Mouse (Mus musculus): ENCODE measurements at regions not wholly inside any gene's neighbourhood (a gene's known extent, or its start where the extent isn't known, plus 50 kb on each side); places are given as distances from the start of the nearest gene placed in this dataset.

DNA sequence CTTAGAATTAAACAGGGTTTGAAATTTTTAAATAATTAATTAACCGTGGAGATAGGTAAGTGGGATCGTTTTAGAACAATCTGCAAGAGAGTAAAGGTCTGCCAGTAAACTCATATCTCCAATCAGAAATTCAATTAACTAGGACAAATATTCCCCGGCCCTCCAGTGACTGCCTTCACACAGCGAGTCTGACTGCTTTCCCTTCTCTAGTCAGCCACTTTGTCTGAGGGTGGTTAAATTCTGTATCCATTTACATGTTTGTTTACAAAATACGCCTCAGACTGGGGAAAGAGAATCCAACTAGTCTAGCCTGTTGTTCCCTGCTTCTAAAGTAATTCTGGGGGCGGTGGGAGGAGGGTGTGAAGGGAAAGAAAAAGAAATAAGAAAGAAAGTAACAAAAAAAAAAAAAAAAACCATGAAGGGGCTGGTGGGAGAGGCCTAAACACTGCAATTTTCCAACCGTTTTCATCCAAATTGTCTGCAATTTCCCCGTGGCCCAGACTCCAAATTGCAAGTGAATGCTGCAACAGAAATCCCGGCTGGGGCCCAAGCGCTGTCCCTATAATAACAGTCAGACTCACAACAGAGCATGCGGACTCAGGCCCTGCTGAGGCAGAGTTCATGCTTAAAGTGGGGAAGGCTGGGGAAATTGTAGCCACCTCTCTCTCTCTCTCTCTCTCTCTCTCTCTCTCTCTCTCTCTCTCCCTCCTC lies 336.3 kb downstream of the Gm9195 start:
- no peak for TF ChIP-seq GATA1 (IDR thresholded peaks at IDR 0.05; ENCODE audit: low read length)

DNA sequence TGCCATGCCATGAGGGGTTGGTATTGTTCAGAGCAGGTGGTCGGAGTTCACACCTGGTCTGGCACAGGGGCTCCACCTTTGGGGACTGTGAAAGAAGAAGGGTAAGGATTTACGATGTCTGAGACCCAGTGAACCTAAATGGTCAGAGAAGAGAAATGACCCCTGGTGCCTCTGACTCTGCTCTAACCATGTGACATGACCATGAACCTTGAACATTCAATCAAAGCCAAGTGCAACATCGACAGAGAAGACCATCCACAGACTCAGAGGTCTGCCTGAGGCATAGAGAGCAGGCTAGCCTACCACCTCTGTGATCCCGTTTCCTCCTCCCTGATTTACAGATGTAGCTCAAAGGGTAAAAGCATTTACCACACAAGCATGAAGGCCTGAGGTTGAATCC lies 340.0 kb downstream of the Gm9195 start:
- TF ChIP-seq GATA1 (IDR thresholded peaks at IDR 0.05; ENCODE audit: low read length): no peak

DNA sequence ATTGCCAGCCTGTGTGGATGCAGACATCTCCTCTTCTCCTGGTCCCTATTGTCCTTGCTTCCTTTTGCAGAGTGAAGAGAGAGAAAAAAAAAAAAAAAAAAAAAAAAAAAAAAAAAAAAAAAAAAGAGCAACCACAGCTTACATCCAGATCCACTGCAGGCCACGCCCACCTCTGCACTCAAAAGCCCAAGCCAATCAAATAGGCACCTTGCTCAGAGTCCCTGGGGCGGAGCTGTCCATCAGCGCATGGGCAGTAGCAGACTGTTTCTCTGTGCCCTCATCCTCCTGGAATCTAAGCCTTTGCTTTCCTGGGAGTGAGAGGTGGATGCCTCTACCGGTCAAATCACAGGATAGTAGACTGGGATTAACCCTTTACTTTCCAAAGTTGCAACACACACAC lies 342.2 kb downstream of the Gm9195 start:
- no peak for TF ChIP-seq GATA1 (IDR thresholded peaks at IDR 0.05; ENCODE audit: low read length)

DNA sequence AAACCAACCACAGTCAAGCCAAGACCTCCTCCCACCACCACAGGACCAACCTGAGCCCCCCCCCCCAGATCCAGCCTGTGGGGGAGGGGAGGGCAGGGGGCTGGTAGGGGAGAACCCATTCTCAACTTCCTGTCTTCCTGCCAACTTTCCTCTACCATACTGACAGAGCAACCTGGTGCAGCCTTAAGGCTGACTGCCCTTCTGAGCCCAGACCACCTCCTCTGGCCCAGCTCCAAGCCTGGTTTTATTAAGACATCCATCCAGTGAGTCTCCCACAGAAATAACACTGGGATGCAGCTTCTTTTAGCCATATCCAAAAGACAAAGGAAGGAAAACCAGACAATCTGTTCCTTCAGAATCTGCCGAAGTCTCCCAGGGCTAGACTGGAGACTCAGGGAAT lies 342.8 kb downstream of the Gm9195 start:
- no peak for TF ChIP-seq GATA1 (IDR thresholded peaks at IDR 0.05; ENCODE audit: low read length)

DNA sequence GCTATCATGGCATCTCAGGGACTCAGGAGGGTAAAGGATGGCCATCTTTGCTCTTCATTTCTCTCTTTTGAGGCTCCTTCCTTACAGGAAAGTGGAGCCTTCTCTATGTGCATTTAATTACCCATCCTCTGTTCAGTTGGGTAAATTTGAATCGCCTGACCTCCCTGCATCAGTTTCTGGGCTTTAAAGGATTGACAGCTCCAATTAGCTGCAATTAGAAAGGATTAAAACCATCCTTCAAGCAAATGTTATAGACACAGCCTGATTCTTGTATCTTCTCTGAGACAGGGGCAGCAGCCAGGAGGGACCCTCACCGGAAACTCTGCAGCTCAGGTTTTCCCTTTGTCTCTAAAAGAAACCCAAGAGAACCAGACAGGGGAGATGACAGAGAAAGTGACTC lies 345.3 kb downstream of the Gm9195 start:
- TF ChIP-seq GATA1 (IDR thresholded peaks at IDR 0.05; ENCODE audit: low read length): no peak

DNA sequence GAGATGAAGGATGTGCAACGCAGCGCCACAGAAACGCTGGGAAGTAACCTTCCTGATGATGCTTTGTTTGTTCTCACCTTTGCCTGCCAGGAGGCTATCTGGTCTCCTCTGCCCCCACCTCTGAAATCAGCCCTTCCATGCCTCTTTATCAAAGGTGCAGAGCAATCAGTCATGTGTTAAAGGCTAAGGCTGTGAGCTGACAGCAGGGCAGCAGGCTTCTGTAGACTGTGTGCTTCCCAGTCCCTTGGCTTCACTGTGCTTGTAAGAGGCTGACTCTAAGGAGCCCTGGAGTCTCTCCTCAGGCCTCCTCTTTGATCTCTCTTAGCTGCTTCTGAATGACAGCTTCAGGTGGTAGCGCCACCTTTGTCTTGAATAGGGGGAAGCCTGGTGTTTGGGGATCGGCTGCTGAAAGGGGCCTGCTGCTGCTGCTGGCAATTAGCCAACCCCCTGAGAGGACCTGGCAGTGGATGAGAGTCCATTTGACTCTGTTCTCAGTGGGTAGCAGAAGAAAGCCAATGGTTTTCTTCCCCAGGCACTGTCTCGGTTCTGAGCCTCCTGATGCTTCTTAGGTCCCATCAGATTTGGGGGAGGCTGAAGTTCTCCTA lies 348.7 kb downstream of the Gm9195 start:
- no peak for TF ChIP-seq GATA1 (IDR thresholded peaks at IDR 0.05; ENCODE audit: low read length)

DNA sequence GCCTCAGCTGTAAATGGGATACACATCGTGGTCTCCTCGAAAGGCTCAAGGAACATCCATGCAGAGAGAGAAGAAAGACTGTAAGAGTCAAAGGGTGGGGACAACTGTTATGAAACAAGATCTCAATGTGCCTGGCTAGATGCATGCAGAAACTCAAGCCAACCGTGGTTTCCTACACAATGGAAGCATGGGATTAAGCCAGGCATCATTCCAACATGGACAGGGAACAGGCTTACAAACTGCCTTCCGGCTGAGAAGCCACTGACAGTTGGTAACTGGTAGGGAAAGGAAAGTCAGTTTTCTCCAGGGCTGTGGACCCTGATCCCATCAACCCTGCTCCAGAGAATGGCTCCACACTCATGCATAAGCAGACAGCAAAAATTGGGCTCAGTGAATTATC lies 350.5 kb downstream of the Gm9195 start:
- no peak for TF ChIP-seq GATA1 (IDR thresholded peaks at IDR 0.05; ENCODE audit: low read length)

DNA sequence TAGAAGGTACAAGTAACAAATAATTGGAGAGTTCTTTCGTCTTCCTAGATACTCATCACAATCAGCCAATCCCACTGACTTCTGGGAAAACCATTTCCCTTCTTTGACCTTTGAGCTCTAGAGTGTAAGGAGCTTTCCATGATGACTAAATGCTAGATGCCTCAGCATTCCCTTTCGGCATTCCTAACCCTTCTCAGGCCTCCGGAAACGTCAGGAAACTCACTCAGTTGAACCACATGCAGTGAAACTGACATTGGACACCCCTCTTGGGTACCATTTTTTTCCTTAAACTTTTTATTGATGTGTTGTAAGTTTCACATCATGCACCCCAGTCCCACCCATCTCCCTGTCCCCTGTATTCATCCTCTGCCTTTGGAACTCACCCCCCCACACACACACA lies 361.5 kb downstream of the Gm9195 start:
- no peak for TF ChIP-seq GATA1 (IDR thresholded peaks at IDR 0.05; ENCODE audit: low read length)

DNA sequence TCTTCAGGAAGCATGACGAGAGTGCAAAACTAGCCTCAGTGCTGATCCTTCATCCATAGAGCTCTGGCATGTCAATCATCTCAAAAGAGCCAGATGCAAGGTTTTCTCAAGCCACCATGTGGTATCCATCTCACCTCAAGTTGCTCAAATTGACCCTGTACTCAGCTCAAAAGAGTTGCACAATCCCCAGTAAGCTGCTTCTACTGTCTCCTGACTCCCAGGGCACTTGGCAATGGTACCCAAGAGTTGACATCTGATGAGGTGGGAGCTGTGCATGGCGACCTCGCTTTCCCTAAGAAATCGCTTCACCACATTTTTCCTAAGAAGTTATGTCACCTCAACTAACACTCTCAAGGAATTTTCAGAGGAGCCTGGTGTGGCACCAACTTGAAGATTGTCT lies 369.9 kb downstream of the Gm9195 start:
- no peak for TF ChIP-seq GATA1 (IDR thresholded peaks at IDR 0.05; ENCODE audit: low read length)

DNA sequence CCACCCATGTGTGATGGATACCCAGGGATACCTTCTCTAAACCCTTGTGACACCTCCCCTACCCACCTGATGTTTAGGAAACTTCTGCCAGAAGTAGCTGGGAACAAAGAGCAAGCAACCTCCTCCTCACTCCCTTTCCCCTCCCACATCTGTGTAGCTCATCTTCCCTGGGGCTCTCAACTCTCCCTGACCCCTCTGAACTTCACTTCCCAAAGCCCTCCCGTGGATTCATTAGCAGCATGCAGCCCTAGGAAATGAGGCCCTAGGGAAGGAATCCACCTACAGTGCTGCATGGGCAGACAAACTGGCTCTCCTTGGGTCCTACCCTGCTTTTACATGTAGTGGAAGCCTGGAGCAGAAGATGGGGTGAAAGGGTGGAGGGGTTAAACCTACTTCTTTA lies 370.6 kb downstream of the Gm9195 start:
- no peak for TF ChIP-seq GATA1 (IDR thresholded peaks at IDR 0.05; ENCODE audit: low read length)

DNA sequence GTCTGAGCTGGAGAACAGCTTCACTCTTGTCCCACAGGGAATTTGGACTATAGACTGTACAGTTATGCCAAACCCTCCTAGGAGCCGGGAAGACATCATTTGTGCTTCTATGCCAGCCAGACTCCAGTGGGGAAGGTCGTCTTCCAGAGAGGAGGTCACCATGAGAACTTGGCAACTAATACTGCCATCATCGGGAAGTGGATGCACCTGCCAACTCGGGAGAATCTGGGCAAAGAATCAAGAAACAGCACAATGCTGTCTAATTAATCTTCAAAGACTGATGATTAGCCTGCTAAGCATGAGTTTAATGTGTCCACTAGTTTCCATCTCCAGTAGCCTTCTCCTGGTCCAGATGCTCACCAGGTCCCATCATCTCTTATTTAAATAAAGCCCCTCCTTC lies 374.8 kb downstream of the Gm9195 start:
- TF ChIP-seq GATA1 (IDR thresholded peaks at IDR 0.05; ENCODE audit: low read length): no peak

DNA sequence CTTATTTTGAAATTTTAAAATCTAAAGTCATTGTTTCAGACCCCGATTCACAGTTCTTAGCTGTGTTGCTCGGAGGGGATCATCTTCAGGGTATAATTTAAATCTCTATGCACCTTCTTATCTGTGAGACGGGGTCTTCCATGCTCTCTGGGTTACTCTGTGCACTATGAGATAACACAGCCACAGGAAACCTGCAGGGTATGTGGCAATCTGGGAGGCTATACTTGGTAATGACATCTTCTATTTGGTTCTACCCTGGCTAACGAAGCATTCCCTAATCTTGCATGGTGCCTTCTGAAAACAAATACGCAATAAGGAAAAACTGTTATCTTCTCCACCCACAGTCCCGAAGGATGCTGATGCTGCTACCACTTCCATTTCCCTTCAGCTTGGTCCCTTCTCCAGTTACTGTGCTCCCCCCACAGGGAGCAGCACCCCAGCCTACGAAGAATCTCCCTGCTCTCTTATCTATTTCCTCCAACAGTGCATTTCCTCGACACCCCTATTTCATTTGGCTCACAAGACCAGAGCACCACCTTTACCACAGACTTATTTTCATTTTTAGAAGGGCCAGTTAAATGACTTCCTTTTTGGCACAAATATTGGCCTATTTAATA lies 378.2 kb downstream of the Gm9195 start:
- peak; percentile 56 for TF ChIP-seq GATA1 (IDR thresholded peaks at IDR 0.05; ENCODE audit: low read length)

DNA sequence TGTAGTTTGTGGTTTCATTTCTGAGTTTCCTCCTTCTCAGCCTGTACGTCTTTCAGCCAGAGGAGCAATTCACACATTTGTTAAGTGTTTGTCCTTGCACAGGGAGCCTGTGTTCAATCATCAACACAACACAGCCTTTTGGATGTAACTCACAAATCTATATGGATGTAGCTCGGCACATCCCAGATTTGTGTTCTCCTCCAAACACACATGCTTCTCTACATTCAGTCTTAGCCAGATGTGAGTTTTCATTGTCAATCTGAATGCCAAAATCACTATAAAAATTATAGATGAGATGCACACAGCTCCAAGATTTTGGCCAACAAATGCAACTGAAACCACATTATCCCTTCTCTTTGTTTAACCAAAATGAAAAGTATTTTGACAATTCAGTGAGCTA lies 380.9 kb downstream of the Gm9195 start:
- no peak for TF ChIP-seq GATA1 (IDR thresholded peaks at IDR 0.05; ENCODE audit: low read length)

DNA sequence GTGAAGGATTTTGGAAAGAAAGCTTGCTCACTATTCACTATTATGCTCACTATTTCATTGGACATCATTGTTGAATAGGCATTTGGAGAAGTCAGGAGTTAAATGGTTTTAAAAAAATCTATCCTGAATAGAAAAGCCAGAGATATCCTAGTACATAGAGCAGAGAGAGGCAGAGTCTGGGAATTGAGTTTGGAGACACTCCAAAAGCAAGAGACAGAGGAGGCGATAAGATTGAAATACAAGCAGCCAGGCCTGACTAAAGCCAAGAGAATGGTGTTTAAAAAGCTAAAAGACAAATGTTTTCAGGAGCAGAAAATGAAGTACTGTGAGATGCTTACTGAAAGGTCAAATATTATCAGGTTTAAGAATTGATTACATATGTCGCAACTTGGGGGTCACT lies 400.1 kb downstream of the Gm9195 start:
- no peak for TF ChIP-seq GATA1 (IDR thresholded peaks at IDR 0.05; ENCODE audit: low read length)

DNA sequence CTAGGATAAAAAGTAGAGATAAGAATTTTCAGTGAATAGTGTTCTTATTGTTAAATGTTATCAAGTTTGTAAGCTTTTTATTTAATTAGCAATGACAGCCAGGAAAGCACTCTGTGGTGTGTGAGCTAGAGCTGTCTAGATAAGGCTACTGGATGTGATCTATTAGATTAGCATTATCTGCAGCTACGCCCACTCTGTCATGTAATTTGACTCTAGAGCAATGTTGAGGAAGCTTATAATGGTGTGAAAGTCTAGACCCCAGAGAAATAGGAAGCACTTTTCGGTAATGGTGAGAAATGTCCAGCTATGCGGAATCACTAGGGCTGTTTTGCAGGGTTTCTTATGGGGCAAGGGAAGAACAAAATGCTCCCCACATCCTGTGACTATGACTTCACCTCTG lies 410.2 kb downstream of the Gm9195 start:
- no peak for TF ChIP-seq GATA1 (IDR thresholded peaks at IDR 0.05; ENCODE audit: low read length)

DNA sequence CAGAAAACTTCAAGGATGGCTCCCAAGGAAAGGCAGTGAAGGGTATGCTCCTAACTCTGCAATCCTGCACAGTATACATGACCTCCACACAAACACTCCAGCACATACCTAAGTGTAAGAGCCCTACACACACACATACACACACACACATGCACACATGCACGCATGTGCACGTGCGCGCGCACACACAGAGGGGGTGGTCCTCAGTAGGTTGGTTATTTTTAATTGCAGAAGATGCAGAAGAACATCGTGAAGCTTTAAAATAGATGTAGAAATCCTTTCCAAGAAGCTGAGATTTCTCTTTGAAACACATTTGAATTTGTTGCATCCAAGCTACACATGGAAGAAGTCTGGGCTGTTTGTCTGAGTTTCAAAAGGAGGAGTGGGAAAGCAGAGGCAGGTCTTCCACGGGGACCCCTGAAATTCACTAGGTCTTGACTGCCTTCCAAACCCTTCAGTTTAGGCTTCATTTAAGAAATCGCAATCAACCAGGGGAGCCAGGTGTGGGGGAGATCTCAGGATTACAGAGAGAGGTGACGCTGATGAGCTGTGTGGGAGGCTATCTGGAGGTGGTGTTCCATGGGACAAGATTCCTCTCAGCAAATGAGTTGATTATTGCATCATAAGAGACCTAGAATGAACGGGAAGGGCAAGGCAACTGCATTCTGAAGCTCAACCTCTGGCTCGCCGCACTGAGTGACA lies 427.4 kb downstream of the Gm9195 start:
- no peak for TF ChIP-seq GATA1 (IDR thresholded peaks at IDR 0.05; ENCODE audit: low read length)

DNA sequence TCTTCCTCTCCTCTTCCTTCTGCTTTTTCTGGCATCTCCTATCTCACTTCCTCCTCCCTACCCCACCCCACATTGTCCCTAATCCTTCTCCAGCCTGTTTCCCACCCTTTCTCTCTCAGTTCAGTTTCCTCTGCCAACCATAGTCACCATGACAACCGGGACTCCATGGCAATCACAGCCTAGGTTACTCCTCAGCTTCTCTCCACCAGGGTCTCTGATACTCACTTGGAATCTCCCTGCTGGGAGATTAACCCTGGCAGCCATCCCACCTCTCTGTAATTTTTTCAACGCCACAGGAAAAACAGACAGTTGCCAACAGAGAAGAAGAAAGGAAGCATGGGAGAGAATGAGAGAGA lies 448.8 kb downstream of the Gm9195 start:
- TF ChIP-seq GATA1 (IDR thresholded peaks at IDR 0.05; ENCODE audit: low read length): no peak

Data from G1E-ER4 (cell line).